Mouse (Mus musculus) gastrocnemius, adult 18-20 months (tissue): ENCODE measurements around the gene Olfml2a. TPM values are rescaled to one million over a fixed set of nuclear protein-coding genes. Genes with fewer than 3 reads are reported as not detected.

ENCODE experiments used
- DNase-seq: peaks from one replicate; pipeline ENCODE4 v3.0.0; 2021; ENCODE audit warnings: low spot score
- total RNA-seq, 2 experiments: library from RNA; stranded (reverse); gene quantifications; 2 replicates each; pipeline ENCODE4 v1.2.3; 2021

Olfml2a gene
- total RNA-seq, 2 experiments from 2014 or later, result 3.3 to 5.3 TPM

- DNase-seq, result no peak
Observed at GRCm38 (mm10) chr2:38937396-38937795, 5.6 kb downstream of the Olfml2a start.

- no peak for DNase-seq
Observed at GRCm38 (mm10) chr2:38938007-38938406, 6.2 kb downstream of the Olfml2a start.

GRCm38 (mm10) chr2:38939047-38939446 is 7.3 kb downstream of the Olfml2a start:
- no peak for DNase-seq

GRCm38 (mm10) chr2:38941426-38941825 is 9.6 kb downstream of the Olfml2a start:
- no peak for DNase-seq

GRCm38 (mm10) chr2:38941898-38942297 is 10.1 kb downstream of the Olfml2a start:
- no peak for DNase-seq

GRCm38 (mm10) chr2:38943161-38943560 is 11.4 kb downstream of the Olfml2a start:
- no peak for DNase-seq

GRCm38 (mm10) chr2:38943977-38944376 is 12.2 kb downstream of the Olfml2a start:
- DNase-seq, result no peak

GRCm38 (mm10) chr2:38944460-38945161 is 12.8 kb downstream of the Olfml2a start:
- DNase-seq, result no peak

- DNase-seq, result no peak
Observed at GRCm38 (mm10) chr2:38947566-38947965, 15.8 kb downstream of the Olfml2a start.

- DNase-seq, result peak; percentile 57
Observed at GRCm38 (mm10) chr2:38950281-38950719, 18.5 kb downstream of the Olfml2a start.

GRCm38 (mm10) chr2:38953152-38953883 is 21.5 kb downstream of the Olfml2a start:
- DNase-seq, result peak; percentile 90

- no peak for DNase-seq
Observed at GRCm38 (mm10) chr2:38956062-38956461, 24.3 kb downstream of the Olfml2a start.

- no peak for DNase-seq
Observed at GRCm38 (mm10) chr2:38957671-38958223, 26.0 kb downstream of the Olfml2a start.

GRCm38 (mm10) chr2:38964198-38964597 is 32.4 kb downstream of the Olfml2a start:
- DNase-seq, result no peak

GRCm38 (mm10) chr2:38969650-38970049 is 37.9 kb downstream of the Olfml2a start:
- no peak for DNase-seq

GRCm38 (mm10) chr2:38970057-38970456 is 38.3 kb downstream of the Olfml2a start:
- no peak for DNase-seq

GRCm38 (mm10) chr2:38973223-38973622 is 41.4 kb downstream of the Olfml2a start:
- no peak for DNase-seq

GRCm38 (mm10) chr2:38973701-38974100 is 41.9 kb downstream of the Olfml2a start:
- DNase-seq, result no peak

GRCm38 (mm10) chr2:38974171-38974570 is 42.4 kb downstream of the Olfml2a start:
- DNase-seq, result no peak

GRCm38 (mm10) chr2:38975181-38975580 is 43.4 kb downstream of the Olfml2a start:
- no peak for DNase-seq

- no peak for DNase-seq
Observed at GRCm38 (mm10) chr2:38975941-38976805, 44.4 kb downstream of the Olfml2a start.

- DNase-seq, result no peak
Observed at GRCm38 (mm10) chr2:38977837-38978236, 46.1 kb downstream of the Olfml2a start.
